Mouse (Mus musculus) thymus, postnatal 14 days (tissue): Measurements from ENCODE around the gene Zfp428.
"Not testable (repeated sequence)": the region's sequence is repeated elsewhere in the genome, so short reads cannot be mapped to it uniquely, and the experiment has no call there.

Experiments used
- DNase-seq: peaks from one replicate; pipeline ENCODE4 v3.0.0; 2021

Gene Zfp428

DNA sequence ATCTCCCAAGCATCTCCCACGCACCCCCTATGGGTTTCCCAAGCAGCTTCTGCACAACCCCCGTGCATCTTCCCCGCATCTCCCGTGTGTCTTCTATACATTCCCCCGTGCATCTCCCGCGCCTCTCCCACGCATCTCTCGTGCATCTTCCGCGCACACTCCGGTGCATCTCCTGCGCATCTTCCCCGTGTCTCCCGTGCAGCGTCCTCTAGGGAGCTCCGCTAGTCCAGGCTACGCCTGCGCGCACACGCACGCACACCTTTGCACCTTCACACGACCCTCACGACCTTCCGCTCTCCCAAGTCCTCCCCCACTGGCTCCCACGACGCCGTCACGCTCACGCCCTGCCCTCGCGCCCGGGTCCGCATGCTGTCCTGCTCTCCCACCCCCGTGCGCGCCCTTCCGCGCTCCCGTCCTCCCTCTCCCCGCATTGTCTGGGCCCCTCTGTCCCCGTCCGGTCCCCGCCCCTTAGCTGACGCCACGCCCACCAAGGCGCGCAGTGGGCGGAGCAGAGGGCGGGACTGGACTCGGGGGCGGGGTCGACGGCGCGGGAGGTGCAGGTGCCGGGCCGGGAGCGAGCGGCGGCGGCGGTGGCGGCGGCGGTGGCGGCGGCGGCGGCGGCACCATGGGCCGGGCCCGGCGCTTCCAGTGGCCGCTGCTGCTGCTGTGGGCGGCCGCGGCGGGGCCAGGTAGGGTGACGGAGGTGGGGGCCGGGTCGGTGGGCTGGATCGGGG lies 25.2 kb upstream of the Zfp428 start, which contains the start of gene Cadm4:
Gene Cadm4, plus strand, starts transcription at position 550 of the 734 bp plus-strand sequence.
- DNase-seq, result peak; percentile 92

- DNase-seq, result no peak
Observed at GRCm38 (mm10) chr7:24482208-24483020, 24.4 kb upstream of the Zfp428 start.

DNA sequence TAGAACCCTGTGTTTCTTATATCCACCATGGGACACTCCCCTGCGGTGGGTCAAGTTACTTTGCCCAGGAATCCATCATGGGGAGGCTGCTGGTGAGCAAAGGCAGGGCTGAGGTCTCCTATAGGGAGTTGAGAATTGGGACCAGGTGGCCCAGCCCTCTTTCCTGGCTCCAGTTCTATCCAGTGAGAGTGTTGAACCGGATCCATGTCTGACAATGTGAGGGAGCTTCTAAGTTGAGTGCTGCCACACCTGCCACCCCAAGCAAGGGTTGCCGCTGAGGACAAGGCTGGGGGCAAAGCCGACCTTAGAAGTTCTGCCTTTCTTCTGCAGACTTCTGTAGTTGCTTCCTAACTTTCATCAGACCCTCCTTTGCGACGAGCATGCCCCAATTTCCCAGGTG lies 23.5 kb upstream of the Zfp428 start:
- not testable (repeated sequence) for DNase-seq

DNA sequence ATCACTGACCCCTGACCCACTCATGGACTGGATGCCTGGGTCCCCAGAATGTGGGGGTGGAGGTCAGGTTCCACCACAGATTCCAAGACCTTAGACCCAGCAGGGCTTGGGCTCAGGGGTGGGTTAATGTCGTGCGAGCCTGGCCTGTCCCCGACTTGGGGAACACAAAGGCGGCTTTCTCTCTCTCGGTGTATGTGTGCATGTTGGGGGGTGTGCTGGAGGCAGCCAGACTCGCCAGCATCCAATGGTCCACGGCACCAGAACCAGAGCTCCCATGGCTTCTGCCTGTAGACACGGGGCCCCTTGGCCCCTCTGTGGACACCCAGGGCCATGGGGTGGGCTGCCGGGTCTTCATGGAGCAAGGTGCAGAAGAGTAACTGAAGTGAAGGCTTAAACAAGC lies 21.3 kb upstream of the Zfp428 start:
- no peak for DNase-seq

DNA sequence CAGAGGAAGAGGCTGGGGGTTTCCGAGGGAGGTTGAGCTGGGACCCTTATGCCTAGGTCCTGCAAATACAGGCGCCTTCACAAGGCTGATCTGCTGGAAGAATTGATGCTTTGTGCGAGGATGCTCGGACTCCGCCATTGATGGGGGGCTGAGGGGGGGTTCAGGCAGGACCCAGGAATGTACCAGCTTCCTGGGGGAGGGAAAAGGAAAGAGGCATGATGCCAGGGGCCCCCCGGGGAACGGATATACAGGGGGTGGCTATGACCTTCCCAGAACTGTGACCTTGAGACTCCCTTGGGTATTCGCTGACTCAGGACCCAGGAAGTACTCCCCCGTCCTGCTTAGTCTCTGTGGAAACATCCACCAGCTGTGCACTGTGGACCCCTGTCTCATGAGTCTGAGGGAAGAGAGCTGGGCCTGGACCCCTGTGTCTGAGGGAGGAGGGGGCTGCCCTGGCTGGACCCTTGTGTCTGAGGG lies 20.1 kb upstream of the Zfp428 start:
- DNase-seq, result no peak

GRCm38 (mm10) chr7:24487403-24487802 lies 19.4 kb upstream of the Zfp428 start:
- no peak for DNase-seq

DNA sequence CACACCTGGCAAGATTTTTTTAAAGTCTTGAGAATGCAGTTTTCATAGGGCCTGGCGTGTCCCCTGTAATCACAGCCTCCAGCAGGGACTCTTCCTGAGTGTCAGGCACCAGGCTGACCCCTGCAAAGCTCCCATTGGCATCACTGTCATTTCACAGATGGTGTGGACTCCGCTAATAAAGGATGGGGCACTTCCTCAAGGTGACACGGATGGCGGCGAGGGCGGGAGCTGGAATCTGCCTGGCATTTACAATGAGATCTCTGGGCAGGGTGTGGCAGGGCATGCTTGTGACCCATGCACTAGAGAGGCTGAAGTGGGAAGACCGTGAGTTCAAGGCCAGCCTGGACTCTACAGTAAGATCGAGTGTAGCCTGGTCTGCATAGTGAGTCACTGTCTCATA lies 18.5 kb upstream of the Zfp428 start:
- DNase-seq, result no peak

DNA sequence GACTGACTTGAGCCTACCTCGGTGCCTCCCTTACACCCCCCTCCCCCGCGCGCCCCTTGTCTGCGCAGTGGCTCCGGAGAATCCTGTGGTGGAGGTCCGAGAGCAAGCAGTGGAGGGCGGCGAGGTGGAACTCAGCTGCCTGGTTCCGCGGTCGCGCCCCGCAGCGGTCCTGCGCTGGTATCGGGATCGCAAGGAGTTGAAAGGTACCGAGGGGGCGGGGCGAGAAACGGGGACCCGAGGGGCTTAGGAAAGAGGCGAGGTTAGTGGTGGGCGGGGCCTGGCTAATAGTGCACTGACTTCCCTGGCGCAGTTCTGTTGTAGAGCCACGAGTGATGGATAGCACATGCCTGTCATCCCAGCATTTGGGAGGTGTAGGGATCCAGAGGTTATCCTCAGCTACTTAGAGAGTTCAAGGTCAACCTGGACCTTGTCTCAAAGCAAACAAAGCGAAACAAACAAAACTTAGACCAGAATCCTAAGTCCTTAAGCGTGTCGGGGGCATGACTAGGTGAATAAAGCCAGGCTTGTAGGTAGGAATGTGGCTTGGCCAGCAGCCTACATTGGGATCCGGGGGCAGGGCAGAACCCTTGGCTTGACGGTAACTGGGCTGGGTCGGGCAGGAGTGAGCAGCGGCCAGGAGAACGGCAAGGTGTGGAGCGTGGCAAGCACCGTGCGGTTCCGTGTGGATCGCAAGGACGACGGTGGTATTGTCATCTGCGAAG lies 6.8 kb upstream of the Zfp428 start:
- peak; percentile 24 for DNase-seq

GRCm38 (mm10) chr7:24500929-24501328 lies 5.9 kb upstream of the Zfp428 start:
- peak; percentile 65 for DNase-seq

GRCm38 (mm10) chr7:24501492-24501891 lies 5.3 kb upstream of the Zfp428 start:
- peak; percentile 69 for DNase-seq

DNA sequence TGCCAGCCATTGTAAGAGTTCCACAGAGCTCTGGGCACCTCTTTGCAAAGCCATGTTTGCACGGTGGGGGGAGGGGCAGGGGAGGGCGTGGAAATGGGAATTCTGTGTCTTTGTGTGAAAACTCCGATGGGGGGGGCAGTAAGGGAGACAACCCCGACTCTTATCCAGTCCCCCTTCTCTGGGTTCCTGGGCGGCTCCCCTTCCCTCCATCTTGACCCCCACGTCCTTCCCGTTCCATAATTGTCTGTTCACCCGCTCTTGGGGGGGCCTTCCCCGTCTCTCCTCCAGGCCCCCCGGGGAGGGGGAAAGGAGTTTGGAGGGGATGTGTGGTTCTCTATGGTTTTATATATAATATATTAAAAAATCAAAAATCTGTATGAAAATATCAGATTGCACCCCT lies 2.8 kb upstream of the Zfp428 start:
- no peak for DNase-seq

DNA sequence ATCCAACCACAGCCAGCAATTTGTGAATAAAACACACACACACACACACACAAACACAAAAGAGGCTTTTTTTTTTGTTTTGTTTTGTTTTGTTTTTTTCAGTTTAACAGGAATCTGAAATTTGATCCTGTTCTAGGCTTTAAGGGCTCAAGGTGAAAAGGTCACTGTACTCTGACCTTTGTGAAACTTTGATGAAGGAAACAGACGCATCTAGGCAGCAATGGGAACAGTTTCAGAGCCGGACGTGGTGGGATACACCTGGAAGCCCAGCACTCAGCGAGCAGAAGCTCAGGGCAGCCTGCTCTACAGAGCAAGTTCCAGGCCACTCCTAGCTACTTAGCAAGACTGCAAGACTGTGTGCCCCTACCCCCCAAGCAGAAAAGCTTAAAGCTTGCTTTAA lies 1.9 kb upstream of the Zfp428 start:
- DNase-seq, result no peak

DNA sequence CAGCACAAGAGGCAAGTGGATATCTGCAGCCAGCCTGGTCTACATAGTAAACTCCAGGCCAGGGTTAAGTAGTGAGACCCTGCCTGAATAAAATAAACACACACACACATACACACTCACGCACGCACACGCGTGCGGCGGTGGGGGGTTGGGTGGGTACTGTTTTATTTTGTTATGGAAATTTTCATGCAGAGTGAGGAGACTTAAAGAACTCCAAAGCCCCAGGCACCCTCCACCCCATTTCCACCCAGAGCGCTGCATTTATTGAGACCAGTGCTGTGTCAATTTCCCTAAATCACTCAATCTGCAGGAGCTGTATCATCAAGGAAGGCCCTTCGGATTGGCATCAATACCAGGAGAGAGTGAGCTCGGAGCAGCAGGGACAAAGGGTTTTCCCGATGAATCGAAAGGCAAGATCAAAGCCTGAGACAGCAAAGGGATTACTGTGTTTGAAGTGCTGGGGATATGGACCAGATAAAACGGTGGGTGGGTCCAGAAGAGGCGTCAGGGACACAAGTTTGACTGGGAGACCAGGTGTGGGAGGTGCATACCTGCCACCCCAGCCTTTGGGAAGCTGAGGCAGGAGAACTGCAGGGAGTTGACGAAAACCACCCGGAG lies 1.2 kb upstream of the Zfp428 start:
- no peak for DNase-seq

DNA sequence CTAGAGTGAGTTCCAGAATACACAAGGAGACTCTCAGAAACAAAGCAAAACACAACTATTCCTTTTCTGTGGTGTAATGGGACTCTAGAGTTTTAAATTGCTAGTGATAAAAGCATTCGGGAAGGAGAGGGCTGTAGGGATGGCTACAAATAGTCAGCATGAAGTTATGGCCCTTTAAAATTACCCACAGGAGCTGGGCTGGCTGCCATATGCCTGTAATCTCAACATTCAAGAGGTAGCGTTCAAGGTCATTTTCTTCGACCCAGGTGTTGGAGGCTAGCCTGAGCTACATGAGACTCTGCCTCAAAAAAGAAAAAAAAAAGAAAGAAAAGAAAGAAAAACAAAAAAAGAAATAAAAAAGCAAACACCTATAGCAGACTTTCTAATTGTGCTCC lies 744 bp upstream of the Zfp428 start:
- no peak for DNase-seq

GRCm38 (mm10) chr7:24506476-24506837 lies 349 bp upstream of the Zfp428 start:
- DNase-seq, result no peak

GRCm38 (mm10) chr7:24507726-24508114 lies 914 bp downstream of the Zfp428 start:
- DNase-seq, result no peak

- DNase-seq, result no peak
Observed at GRCm38 (mm10) chr7:24512355-24512754, 5.5 kb downstream of the Zfp428 start, which contains the start of gene AC161166.1. Gene AC161166.1, minus strand, starts transcription at chr7:24512455.

GRCm38 (mm10) chr7:24516319-24516718 lies 9.5 kb downstream of the Zfp428 start:
- peak; percentile 31 for DNase-seq

DNA sequence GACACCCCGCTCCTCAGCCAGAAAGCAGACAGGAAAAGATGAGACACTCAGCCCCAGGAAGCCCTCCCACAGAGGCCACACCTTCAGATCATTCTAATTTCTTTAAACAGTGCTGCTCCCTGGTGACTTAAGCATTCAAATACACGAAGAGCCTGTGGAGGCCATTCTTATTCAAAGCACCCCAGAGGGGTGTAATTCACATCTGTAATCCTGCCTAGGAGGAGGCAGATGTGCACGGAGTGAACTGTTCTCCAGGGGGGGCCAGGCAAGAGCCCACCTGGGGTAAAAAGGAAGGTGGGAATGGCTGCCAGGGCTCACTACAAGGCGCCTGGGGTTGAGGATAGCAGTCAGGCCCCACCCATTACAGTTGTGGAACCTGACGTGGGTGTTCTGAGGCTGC lies 10.3 kb downstream of the Zfp428 start:
- DNase-seq, result no peak

GRCm38 (mm10) chr7:24517654-24518053 lies 10.8 kb downstream of the Zfp428 start:
- DNase-seq, result no peak

DNA sequence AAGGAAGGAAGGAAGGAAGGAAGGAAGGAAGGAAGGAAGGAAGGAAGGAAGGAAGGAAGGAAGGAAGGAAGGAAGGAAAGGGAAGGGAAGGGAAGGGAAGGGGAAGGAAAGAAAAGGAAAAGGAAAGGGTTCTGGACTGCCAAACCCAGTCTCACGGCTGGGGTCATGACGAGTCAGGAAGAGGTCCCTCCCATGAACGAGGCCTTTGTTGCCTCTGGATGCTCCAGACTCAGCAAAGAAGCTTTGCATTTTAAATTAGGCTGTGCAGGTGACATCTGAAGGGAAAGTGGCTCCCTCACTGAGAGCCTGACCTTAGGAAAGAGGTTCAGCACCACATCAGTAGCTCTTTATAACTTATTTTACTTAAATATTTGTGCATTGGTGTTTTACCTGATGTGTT lies 12.3 kb downstream of the Zfp428 start:
- DNase-seq, result no peak

DNA sequence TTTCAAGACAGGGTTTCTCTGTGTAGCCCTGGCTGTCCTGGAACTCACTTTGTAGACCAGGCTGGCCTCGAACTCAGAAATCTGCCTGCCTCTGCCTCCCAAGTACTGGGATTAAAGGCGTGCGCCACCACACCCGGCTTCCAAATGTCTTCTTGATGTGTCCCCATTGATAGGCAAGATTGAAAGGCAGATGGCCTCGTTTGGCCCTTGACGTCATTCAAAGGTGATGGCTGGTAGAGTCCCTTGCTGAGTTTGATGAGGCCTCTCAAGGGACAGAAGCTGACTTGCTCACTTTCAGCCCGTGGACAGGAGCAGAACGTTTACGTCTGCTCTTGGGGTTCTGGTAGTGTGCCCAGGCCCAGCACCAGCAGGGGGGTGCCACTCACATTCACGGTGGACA lies 13.2 kb downstream of the Zfp428 start:
- DNase-seq, result not testable (repeated sequence)

GRCm38 (mm10) chr7:24522805-24523204 lies 16.0 kb downstream of the Zfp428 start:
- no peak for DNase-seq
